Mouse (Mus musculus): ENCODE measurements around the gene Neurl4.
"Not testable (repeated sequence)": the region's sequence is repeated elsewhere in the genome, so short reads cannot be mapped to it uniquely, and the experiment has no call there.

The Neurl4 gene

DNA sequence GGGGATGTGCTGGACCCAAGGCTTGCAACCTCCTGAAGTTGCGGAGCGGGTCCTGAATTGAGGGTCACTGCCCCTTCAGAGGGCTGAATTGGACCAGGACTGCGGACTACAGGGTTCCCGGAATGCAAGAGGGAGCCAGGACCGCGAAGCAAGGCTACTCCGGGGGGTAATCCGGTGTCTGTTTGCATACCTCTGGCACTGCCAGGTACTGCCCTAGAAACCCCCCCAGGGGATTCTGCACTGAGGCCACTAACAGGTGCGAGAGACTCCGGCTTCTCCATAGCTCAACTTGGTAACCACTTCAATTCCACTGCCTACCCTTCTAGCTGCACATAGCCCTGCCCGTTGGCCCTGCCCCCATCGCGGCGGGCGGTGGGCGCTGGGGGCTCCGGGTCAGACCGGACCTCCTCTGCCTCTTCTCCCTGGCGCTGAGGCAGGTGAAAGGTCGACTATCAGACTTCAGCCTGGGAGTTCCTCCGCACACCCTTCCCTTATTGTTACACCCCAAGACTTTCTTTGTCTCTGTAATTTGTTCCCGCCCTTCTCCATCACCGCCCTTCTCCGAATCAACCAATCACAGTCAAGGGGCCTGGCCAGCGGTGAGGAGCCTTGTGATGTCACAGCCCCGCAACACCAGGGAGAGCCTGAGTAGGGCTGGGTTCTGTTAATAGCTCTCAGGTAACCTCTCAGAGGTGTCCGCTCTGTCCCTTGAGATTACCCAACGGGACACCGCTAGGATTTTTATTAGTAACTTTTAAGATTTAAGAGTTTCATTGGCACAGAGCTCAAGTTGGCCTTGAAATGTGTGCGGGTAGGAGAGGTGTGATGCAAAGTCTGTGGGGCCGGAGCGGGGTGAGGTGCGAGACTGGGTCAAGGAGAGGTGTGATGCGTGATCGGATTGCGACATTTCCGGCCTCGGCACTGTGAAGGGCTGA, at the start of gene Neurl4, which contains the start of gene 2810408A11Rik:
Gene Neurl4, plus strand, starts transcription at position 602 of the 935 bp plus-strand sequence.
Gene 2810408A11Rik, minus strand, starts transcription at position 517 of the 935 bp plus-strand sequence.
- peak; percentile 93 to 94 for DNase-seq (ENCODE audit: low spot score in 2 of 2)

DNA sequence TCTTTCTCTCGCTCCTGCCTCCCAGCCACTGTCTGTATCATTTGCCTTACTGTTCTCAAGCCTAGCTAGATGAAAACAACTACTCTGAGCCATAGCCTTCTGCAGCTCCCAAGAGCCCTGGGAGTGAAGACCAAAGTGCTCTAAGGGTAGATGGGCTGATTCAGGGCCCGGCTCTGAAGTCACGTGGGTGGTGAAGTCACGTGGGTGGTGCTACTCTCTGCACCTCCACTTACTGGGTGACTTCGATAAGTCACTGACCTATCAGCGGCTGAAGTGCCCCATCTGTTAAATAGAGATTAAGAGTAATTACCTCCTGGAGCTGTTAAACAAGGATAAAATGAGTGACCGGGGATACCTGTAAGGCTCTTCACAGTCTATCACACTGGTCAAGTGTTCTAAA, 46.9 kb upstream of the Neurl4 start:
- no peak for DNase-seq (ENCODE audit: low spot score in 2 of 2)

- DNase-seq (ENCODE audit: low spot score in 2 of 2), result no peak
Observed at GRCm38 (mm10) chr11:69854680-69855079, 46.2 kb upstream of the Neurl4 start.

GRCm38 (mm10) chr11:69855347-69855746, 45.5 kb upstream of the Neurl4 start:
- no peak for DNase-seq (ENCODE audit: low spot score in 2 of 2)

GRCm38 (mm10) chr11:69858113-69858998, 42.5 kb upstream of the Neurl4 start, which contains the start of gene Tnk1:
Gene Tnk1, minus strand, starts transcription at chr11:69858730.
- DNase-seq (ENCODE audit: low spot score in 2 of 2), result no peak

DNA sequence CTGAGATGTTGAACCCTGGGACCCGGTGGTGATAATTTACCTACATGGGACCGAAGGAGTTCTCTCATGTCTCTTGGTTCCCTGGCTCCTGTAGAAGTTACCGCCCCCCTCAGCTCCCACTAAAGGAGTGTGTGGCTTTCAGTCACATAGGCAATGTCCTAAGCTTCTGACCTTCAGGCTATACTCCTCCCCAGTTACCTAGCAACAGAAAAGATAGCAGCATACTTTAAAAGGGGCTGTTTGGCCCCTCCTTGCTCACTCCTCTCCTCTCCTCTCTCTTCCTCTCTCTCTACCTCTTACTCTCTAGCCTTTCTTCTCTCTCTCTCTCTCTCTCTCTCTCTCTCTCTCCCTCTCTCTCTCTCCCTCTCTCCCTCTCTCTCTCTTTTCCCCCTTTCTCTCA, 37.1 kb upstream of the Neurl4 start:
- DNase-seq (ENCODE audit: low spot score in 2 of 2), result not testable (repeated sequence)

DNA sequence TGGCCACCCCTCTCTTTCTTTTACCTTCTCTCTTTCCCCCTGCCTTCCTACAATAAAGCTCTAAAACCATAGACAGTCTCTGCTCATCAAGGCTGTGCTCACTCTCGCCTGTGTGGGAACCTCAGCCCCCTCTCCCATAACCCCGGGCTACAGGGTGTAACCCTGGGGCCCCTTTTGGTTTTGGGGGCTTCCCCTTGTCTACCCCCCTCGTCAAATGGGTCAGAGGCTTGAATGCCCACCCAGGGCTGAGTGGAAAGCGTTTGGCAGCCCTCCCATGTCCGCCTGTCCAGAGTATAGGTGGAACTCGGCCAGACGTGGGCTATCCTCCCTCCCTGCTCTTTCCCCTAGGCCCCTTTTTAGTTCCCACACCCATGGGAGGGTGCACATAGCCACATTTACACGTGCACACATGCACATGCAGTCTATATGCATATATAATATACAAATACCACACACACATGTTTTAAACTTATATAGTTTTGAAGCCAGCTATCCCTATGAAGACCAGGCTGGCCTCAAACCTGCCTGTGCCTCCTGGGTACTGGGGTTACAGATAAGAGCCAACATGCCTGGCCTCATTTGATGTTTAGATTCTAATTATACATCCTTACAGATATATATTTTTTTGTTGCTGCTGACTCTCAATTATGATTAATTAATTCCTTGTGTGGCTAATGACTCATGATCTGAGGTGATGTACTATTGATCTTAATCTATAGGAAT, 36.6 kb upstream of the Neurl4 start:
- DNase-seq (ENCODE audit: low spot score in 2 of 2), result no peak

DNA sequence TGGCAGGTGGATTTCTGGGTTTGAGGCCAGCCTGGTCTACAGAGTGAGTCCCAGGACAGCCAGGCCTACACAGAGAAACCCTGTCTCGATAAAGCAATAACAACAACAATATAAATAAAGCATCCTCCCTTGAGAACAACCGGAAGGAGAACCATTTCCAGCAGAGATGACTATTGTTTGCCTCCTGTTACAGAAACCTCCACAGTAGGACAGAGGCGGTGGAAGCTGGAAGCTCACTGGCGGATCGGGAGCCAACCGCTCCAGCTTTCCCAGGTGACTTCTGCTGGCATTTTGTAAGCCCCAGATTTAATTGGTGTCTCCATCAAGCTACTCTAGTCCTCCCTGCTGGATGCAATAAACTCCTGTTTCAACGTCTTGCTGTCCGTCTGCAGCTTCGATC, 35.3 kb upstream of the Neurl4 start:
- DNase-seq (ENCODE audit: low spot score in 2 of 2), result no peak

- no peak for DNase-seq (ENCODE audit: low spot score in 2 of 2)
Observed at GRCm38 (mm10) chr11:69867335-69867734, 33.5 kb upstream of the Neurl4 start.

DNA sequence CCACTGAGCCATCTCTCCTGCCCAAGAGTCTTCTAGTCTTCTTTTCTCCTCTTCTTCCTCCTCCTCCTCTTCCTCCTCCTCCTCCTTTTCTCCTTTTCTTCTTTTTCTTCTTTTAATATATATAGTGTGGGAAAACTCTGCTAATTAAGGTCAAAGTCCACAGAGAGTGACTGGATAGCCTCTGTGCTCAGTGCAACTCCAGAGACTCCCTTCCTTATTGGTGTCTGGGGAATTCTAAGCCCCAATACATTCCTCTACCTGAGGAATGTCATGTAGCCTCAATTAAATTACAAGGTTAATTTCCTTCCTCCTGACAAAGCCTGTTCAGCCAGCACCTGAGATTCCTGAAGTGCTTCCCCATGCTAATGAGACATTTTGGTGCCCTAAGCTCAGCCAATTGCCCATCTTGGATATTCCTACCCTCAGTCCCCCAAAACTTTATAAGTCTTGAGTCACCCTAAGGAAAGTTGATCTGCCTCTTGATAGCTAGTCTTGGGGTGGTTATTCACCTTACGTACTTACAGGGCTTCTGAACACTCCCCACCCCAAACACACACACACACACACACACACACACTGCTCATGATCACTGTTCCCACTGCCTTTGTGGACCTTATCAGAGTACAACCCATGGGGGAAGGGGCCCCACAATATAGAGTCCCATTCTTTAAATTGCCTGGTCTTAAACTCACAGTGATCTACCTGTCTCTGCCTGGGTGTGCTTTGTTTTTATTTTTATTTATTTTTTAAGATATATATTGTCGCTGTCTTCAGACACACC, 30.4 kb upstream of the Neurl4 start:
- DNase-seq (ENCODE audit: low spot score in 2 of 2), result no peak

DNA sequence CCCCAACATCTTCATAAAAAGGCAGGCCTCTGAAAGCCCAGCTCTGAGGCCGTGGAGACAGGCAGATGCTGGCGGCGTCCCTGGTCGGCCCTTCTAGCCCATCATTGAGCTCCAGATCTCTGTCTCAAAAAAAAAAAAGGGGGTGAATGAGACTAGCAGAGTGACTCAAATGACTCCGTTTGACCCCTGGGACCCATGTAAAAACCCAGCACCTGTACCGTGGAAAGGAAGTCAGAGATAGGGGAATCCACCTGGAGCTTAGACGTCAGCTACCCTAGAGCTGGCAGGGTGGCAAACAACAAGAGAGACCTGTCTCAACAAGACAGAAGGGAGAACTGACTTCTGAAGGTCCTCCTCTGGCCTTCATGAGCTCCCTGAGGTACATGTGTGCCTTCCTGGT, 29.1 kb upstream of the Neurl4 start:
- no peak for DNase-seq (ENCODE audit: low spot score in 2 of 2)

- DNase-seq (ENCODE audit: low spot score in 2 of 2), result no peak
Observed at GRCm38 (mm10) chr11:69872451-69872850, 28.4 kb upstream of the Neurl4 start.

- peak; percentile 81 to 88 for DNase-seq (ENCODE audit: low spot score in 2 of 2)
Observed at GRCm38 (mm10) chr11:69876186-69876585, 24.7 kb upstream of the Neurl4 start.

GRCm38 (mm10) chr11:69876867-69877266, 24.0 kb upstream of the Neurl4 start:
- peak; percentile 85 to 87 for DNase-seq (ENCODE audit: low spot score in 2 of 2)

GRCm38 (mm10) chr11:69877878-69878277, 23.0 kb upstream of the Neurl4 start, which contains the start of gene Tmem95:
Gene Tmem95, minus strand, starts transcription at chr11:69878018.
- no peak for DNase-seq (ENCODE audit: low spot score in 2 of 2)

DNA sequence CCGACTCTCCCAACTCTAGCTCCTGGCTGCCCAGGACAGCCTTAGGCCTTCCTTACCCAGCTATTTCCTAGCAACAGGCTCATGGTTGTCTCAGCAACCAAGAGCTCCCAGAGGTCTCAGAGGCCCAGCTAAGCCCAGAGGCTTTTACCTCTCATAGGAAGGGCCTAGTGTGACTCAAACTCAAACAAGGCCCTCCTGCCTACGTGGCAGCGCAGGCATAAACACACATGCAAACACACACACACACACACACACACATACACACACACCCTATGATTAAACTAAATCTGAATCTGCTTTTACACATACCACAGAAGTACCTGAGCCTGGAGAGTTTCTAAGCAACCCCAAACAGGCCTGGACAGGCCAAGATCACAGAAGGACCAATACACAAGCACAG, 22.5 kb upstream of the Neurl4 start:
- no peak for DNase-seq (ENCODE audit: low spot score in 2 of 2)

DNA sequence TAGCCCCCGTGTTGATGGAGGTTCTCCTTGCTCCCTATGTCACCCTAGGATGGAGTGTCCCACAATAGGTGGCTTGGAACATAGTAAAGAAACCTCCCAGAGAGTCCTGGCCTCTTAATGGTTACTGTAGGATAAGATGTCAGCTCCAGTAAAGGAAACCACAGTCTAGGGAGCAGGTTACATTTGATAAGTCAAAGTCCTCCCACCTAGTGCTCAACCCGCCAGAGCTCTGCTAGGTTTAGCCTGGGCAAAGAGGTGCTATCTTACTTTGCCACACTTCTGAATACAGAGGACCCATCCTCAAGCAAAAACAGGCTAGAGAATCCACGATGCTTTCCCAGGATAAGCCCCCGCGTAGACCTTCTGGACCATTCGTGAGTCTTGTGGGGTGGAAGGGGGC, 21.9 kb upstream of the Neurl4 start:
- no peak for DNase-seq (ENCODE audit: low spot score in 2 of 2)

DNA sequence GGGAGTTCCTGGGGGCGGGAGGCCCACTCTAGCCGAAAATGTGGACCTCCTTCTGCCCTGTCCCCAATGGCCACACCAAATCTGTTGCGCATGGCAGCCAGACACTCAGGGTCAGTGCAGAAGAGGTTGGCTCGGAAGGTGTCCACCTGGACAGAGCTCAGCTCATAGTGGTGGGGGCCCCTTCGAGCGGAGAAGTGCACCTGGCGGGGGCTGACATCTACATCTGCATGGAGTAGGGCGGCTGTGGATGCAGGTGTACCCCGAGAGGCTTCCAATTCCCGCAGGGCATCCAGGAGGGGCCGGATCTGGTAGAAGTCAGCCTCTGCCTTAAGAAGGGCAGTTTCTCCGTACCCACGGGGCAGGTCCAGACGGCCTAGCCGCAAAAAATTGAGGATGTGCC, 21.2 kb upstream of the Neurl4 start:
- DNase-seq (ENCODE audit: low spot score in 2 of 2), result no peak

GRCm38 (mm10) chr11:69880506-69880852, 20.4 kb upstream of the Neurl4 start:
- no peak for DNase-seq (ENCODE audit: low spot score in 2 of 2)

DNA sequence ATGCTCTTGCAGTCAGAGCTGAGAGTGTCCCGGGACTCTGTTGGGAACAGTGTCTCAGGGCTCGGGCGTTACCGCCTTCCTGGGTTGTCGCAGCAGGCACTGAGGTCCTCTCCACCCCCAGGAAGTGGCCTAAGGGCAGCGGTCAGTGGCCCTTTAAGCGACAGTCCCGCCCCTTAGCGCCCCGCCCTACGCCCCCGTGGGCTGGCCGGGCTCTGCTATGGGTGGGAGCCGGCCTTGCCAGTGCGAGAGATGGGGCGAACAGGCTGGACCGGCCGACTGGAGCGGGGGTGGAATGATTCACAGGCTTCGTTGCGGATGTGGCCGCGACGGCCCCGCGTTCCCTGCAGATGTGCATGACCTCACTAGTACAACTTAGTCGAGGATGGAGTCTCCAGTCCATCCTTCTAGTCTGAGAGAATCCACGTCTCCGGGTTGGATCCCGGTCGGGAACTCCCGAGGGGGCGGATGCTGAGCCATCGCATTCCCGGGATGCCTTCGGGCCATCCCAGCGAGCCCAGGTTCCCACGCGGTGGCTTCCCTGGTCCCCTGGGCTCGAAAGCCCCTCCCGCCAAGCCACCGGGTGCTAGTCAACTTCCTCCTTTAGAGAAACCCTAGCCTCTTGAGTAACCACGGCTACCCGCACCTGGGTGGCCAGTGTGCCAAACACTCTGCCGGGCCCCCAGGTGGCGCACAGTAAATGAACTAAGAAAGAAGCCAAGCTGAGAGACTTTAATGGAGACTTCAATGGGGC, 19.8 kb upstream of the Neurl4 start, which contains the start of gene Kctd11:
Gene Kctd11, minus strand, starts transcription at position 554 of the 751 bp plus-strand sequence.
- peak; percentile 95 to 97 for DNase-seq (ENCODE audit: low spot score in 2 of 2)

Measured in heart, adult 9 months (tissue).